Mouse (Mus musculus): ENCODE data around the gene Alk. TPM values are rescaled to one million over a fixed set of nuclear protein-coding genes. Genes with fewer than 3 reads are reported as not detected.

Alk gene
- polyA plus RNA-seq (2015; fragmentation: Nextera tagmentation; extraction: Ambion mirVana): not detected in 2 replicates

GRCm38 (mm10) chr17:72604610-72604980, at the start of gene Alk:
Gene Alk, minus strand, starts transcription at chr17:72604627.

Other genes with a start within 250 kb of the Alk start
- gene Ypel5, start 231.8 kb upstream of the Alk start, polyA plus RNA-seq (2015; fragmentation: Nextera tagmentation; extraction: Ambion mirVana): 78.9 and 82.9 TPM in 2 replicates

Measured in spleen, postnatal 0 days (tissue).